Mouse (Mus musculus): ENCODE results near the gene Ptgds. TPM values are rescaled to one million over a fixed set of nuclear protein-coding genes. Genes with fewer than 3 reads are reported as not detected.

Gene Ptgds
- polyA plus RNA-seq, 1 experiment, result 9.3 TPM

- H3K4me1 ChIP-seq (ENCODE audit: control insufficient read depth, insufficient read depth, low read length), result peaks cover 8% of the 10 kb centered on the region
- peak within 1 kb of the TSS; percentile 66 for H3K27ac ChIP-seq (ENCODE audit: control insufficient read depth, insufficient read depth, low read depth, low read length, poor library complexity)
- H3K4me3 ChIP-seq (replicated peaks; ENCODE audit: control insufficient read depth, low read depth, low read length), result peak within 1 kb of the TSS; percentile 96
- WGBS, result under 1% methylated on average over 44 of the region's 44 CpGs
- TF ChIP-seq CTCF (IDR thresholded peaks at IDR 0.05; ENCODE audit: control insufficient read depth, insufficient read depth, low read length), result no peak
- TF ChIP-seq POLR2A (IDR thresholded peaks at IDR 0.05; ENCODE audit: borderline replicate concordance, control insufficient read depth, low read depth, low read length), result peak; percentile 97
These were observed 30.9 kb upstream of the Ptgds start, which contains the start of gene Fbxw5 for GRCm38 (mm10) chr2:25500576-25501405. Gene Fbxw5 (plus strand): TSS chr2:25500750.

GRCm38 (mm10) chr2:25500071-25500575, 30.3 kb upstream of the Ptgds start:
- peaks cover 8% of the 10 kb centered on the region for H3K4me1 ChIP-seq (ENCODE audit: control insufficient read depth, insufficient read depth, low read length)
- TF ChIP-seq POLR2A (IDR thresholded peaks at IDR 0.05; ENCODE audit: borderline replicate concordance, control insufficient read depth, low read depth, low read length) (no peak), CTCF (IDR thresholded peaks at IDR 0.05; ENCODE audit: control insufficient read depth, insufficient read depth, low read length) (no peak)
- H3K27ac ChIP-seq (ENCODE audit: control insufficient read depth, insufficient read depth, low read depth, low read length, poor library complexity), result peak overlapping the region; percentile 31; the same call in 1 of the 2 replicates
- peak overlapping the region; percentile 50 for H3K4me3 ChIP-seq (replicated peaks; ENCODE audit: control insufficient read depth, low read depth, low read length)
- 60% methylated on average over 6 of the region's 6 CpGs for WGBS

GRCm38 (mm10) chr2:25498622-25499478, 29.0 kb upstream of the Ptgds start:
- TF ChIP-seq POLR2A (IDR thresholded peaks at IDR 0.05; ENCODE audit: borderline replicate concordance, control insufficient read depth, low read depth, low read length) (no peak), CTCF (IDR thresholded peaks at IDR 0.05; ENCODE audit: control insufficient read depth, insufficient read depth, low read length) (no peak)
- Histone ChIP-seq H3K4me3 (replicated peaks; ENCODE audit: control insufficient read depth, low read depth, low read length) (no peak overlapping the region), H3K4me1 (ENCODE audit: control insufficient read depth, insufficient read depth, low read length) (peaks cover 8% of the 10 kb centered on the region), H3K27ac (ENCODE audit: control insufficient read depth, insufficient read depth, low read depth, low read length, poor library complexity) (no peak overlapping the region)
- WGBS, result 65% methylated on average over 15 of the region's 15 CpGs

GRCm38 (mm10) chr2:25497846-25498575, 28.2 kb upstream of the Ptgds start:
- Histone ChIP-seq H3K4me1 (ENCODE audit: control insufficient read depth, insufficient read depth, low read length) (peaks cover 8% of the 10 kb centered on the region), H3K4me3 (replicated peaks; ENCODE audit: control insufficient read depth, low read depth, low read length) (no peak overlapping the region), H3K27ac (ENCODE audit: control insufficient read depth, insufficient read depth, low read depth, low read length, poor library complexity) (no peak overlapping the region)
- WGBS, result 20% methylated on average over 6 of the region's 6 CpGs
- TF ChIP-seq CTCF (IDR thresholded peaks at IDR 0.05; ENCODE audit: control insufficient read depth, insufficient read depth, low read length) (no peak), POLR2A (IDR thresholded peaks at IDR 0.05; ENCODE audit: borderline replicate concordance, control insufficient read depth, low read depth, low read length) (no peak)

- no peak for TF ChIP-seq POLR2A (IDR thresholded peaks at IDR 0.05; ENCODE audit: borderline replicate concordance, control insufficient read depth, low read depth, low read length)
- 31% methylated on average over 4 of the region's 4 CpGs for WGBS
- peaks cover 5% of the 10 kb centered on the region for H3K4me1 ChIP-seq (ENCODE audit: control insufficient read depth, insufficient read depth, low read length)
- no peak overlapping the region for H3K27ac ChIP-seq (ENCODE audit: control insufficient read depth, insufficient read depth, low read depth, low read length, poor library complexity)
- H3K4me3 ChIP-seq (replicated peaks; ENCODE audit: control insufficient read depth, low read depth, low read length), result no peak overlapping the region
These were observed 26.6 kb upstream of the Ptgds start for GRCm38 (mm10) chr2:25496462-25496861.

- H3K27ac ChIP-seq (ENCODE audit: control insufficient read depth, insufficient read depth, low read depth, low read length, poor library complexity), result no peak within 1 kb of the TSS
- no peak for TF ChIP-seq CTCF (IDR thresholded peaks at IDR 0.05; ENCODE audit: control insufficient read depth, insufficient read depth, low read length)
- TF ChIP-seq POLR2A (IDR thresholded peaks at IDR 0.05; ENCODE audit: borderline replicate concordance, control insufficient read depth, low read depth, low read length), result no peak
- peaks cover 2% of the 10 kb centered on the region; the same call in 1 of the 2 replicates for H3K4me1 ChIP-seq (ENCODE audit: control insufficient read depth, insufficient read depth, low read length)
- H3K4me3 ChIP-seq (replicated peaks; ENCODE audit: control insufficient read depth, low read depth, low read length), result no peak within 1 kb of the TSS
- WGBS, result 80% methylated on average over 5 of the region's 5 CpGs
These were observed 23.7 kb upstream of the Ptgds start, which contains the start of gene Lcn12 for GRCm38 (mm10) chr2:25493476-25493961. Gene Lcn12 (minus strand): TSS chr2:25493911.

- no peak overlapping the region for H3K27ac ChIP-seq (ENCODE audit: control insufficient read depth, insufficient read depth, low read depth, low read length, poor library complexity)
- WGBS, result 70% methylated on average over 5 of the region's 5 CpGs
- TF ChIP-seq POLR2A (IDR thresholded peaks at IDR 0.05; ENCODE audit: borderline replicate concordance, control insufficient read depth, low read depth, low read length) (no peak), CTCF (IDR thresholded peaks at IDR 0.05; ENCODE audit: control insufficient read depth, insufficient read depth, low read length) (no peak)
- H3K4me1 ChIP-seq (ENCODE audit: control insufficient read depth, insufficient read depth, low read length), result peaks cover 2% of the 10 kb centered on the region; the same call in 1 of the 2 replicates
- no peak overlapping the region for H3K4me3 ChIP-seq (replicated peaks; ENCODE audit: control insufficient read depth, low read depth, low read length)
These were observed 23.1 kb upstream of the Ptgds start for GRCm38 (mm10) chr2:25492988-25493387.
